Mouse (Mus musculus): ENCODE measurements around the gene Sgip1.

DNA sequence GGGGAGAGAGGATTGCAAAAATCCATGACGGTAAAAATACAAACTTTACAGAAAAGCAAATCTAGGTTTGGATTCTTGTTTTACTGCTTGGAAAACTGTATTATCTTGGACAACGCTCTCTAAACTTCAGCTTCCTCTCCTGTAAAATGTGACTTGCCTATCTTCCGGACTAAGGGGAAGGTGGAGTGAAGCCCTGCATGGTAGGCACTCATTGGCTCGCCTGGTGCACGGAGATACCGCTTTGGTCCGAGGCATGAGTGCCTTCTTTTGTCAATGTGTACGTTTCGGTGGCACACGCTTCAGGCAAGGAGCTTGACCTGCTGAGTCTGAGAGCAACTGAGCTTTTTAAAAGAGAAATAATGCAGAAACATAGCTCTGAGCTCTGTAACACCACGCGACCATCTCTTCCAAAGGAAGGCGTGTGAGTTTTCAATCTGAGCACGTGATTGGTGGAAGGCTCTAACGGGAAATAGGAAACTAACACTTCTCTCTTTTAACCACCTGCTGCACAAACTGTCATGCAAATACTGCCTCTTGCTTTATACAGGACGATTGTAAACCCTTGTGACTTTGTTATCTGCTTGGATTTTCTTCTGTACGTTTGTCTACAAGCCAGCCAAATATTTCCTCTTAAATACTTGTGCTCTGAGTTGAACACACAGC is 214.3 kb downstream of the Sgip1 start:
- no peak for TF ChIP-seq CTCF (IDR thresholded peaks at IDR 0.05; ENCODE audit: control insufficient read depth, insufficient read depth, insufficient replicate concordance, low read depth, low read length)
- TF ChIP-seq POLR2A (IDR thresholded peaks at IDR 0.05; ENCODE audit: control insufficient read depth, low read depth, low read length) = no peak

All from testis, adult 2 months (tissue).